Mouse (Mus musculus): ENCODE measurements around the gene Slc1a2. TPM values are rescaled to one million over a fixed set of nuclear protein-coding genes. Genes with fewer than 3 reads are reported as not detected.

The Slc1a2 gene
- polyA plus RNA-seq, 1 experiment from 2014 or later = 22.3 TPM

- Histone ChIP-seq H3K4me3 (replicated peaks) (no peak overlapping the region), H3K27me3 (replicated peaks) (no peaks in the 10 kb centered on the region), H3K36me3 (no peaks in the 10 kb centered on the region), H3K4me2 (no peak overlapping the region), H3K27ac (replicated peaks) (no peak overlapping the region), H3K9ac (replicated peaks) (no peak overlapping the region), H3K4me1 (no peaks in the 10 kb centered on the region), H3K9me3 (replicated peaks) (no peaks in the 10 kb centered on the region)
- 83% methylated on average over 3 of the region's 3 CpGs for WGBS
- no peak for ATAC-seq (ENCODE audit: low FRiP score)
Measured at GRCm38 (mm10) chr2:102829201-102829600, 170.7 kb downstream of the Slc1a2 start.

- Histone ChIP-seq H3K36me3 (no peaks in the 10 kb centered on the region), H3K27ac (replicated peaks) (no peak overlapping the region), H3K9ac (replicated peaks) (no peak overlapping the region), H3K4me2 (no peak overlapping the region), H3K4me1 (no peaks in the 10 kb centered on the region), H3K9me3 (replicated peaks) (no peaks in the 10 kb centered on the region), H3K4me3 (replicated peaks) (no peak overlapping the region), H3K27me3 (replicated peaks) (no peaks in the 10 kb centered on the region)
- ATAC-seq (ENCODE audit: low FRiP score) = no peak
Measured at GRCm38 (mm10) chr2:102831547-102831946, 173.1 kb downstream of the Slc1a2 start.

GRCm38 (mm10) chr2:102838179-102838578 is 179.7 kb downstream of the Slc1a2 start:
- peak; percentile 31; the same call in 1 of the 2 replicates for ATAC-seq (ENCODE audit: low FRiP score)
- Histone ChIP-seq H3K27ac (replicated peaks) (no peak overlapping the region), H3K4me3 (replicated peaks) (no peak overlapping the region), H3K9ac (replicated peaks) (no peak overlapping the region), H3K4me1 (no peaks in the 10 kb centered on the region), H3K9me3 (replicated peaks) (no peaks in the 10 kb centered on the region), H3K4me2 (no peak overlapping the region), H3K27me3 (replicated peaks) (no peaks in the 10 kb centered on the region), H3K36me3 (no peaks in the 10 kb centered on the region)
- 51% methylated on average over 7 of the region's 7 CpGs for WGBS

Other genes starting within 250 kb of the Slc1a2 start
- 31.6 and 38.5 TPM in 2 replicates for gene Fjx1, start 206.2 kb upstream of the Slc1a2 start, polyA plus RNA-seq (2015; fragmentation: Nextera tagmentation; extraction: Ambion mirVana)
- gene Pamr1, start 108.6 kb upstream of the Slc1a2 start, polyA plus RNA-seq (2015; fragmentation: Nextera tagmentation; extraction: Ambion mirVana) = 13.9 and 18.6 TPM in 2 replicates
- 6.9 and 9.8 TPM in 2 replicates for gene Cd44, start 243.0 kb downstream of the Slc1a2 start, polyA plus RNA-seq (2015; fragmentation: Nextera tagmentation; extraction: Ambion mirVana)

Measured in neural tube, embryonic 15.5 days (tissue).